Mouse (Mus musculus) embryonic facial prominence, embryonic 14.5 days (tissue): ENCODE measurements around the gene Dynll1. TPM values are rescaled to one million over a fixed set of nuclear protein-coding genes. Genes with fewer than 3 reads are reported as not detected.
A peak's percentile ranks its signal among the peaks of the same experiment; 100 is the strongest.
"Not testable (repeated sequence)": the region's sequence is repeated elsewhere in the genome, so short reads cannot be mapped to it uniquely, and the experiment has no call there.

ENCODE experiments used
- ATAC-seq: fragments of 200-750 bp; cut with Nextera tagmentation; 2 replicates; pipeline ENCODE4 v1.8.0; 2017; ENCODE audit warnings: low read depth, moderate number of reproducible peaks, moderate TSS enrichment
- DNase-seq: peaks from one replicate; pipeline ENCODE4 v3.0.0-alpha.2; 2015; ENCODE audit warnings: low spot score
- H3K27ac ChIP-seq: fragments of 300-500 bp; sonication (generic); replicated peaks from 2 replicates; pipeline ENCODE4 v1.5.1; 2014; ENCODE audit warnings: low read depth, mild to moderate bottlenecking, low read length, moderate library complexity
- H3K27me3 ChIP-seq: fragments of 300-500 bp; sonication (generic); replicated peaks from 2 replicates; pipeline ENCODE4 v1.6.1; 2014; ENCODE audit warnings: low read length; ENCODE audit not compliant: control insufficient read depth, insufficient read depth
- H3K36me3 ChIP-seq: fragments of 300-500 bp; sonication (generic); 2 replicates; pipeline ENCODE4 v1.6.1; 2014; ENCODE audit warnings: low read length, mixed read lengths; ENCODE audit not compliant: control insufficient read depth, insufficient read depth
- H3K4me1 ChIP-seq: fragments of 300-500 bp; sonication (generic); 2 replicates; pipeline ENCODE4 v1.6.1; 2014; ENCODE audit warnings: antibody characterized with exemption, low read length; ENCODE audit not compliant: control insufficient read depth, insufficient read depth
- H3K4me2 ChIP-seq: fragments of 300-500 bp; sonication (generic); 2 replicates; pipeline ENCODE4 v1.6.1; 2014; ENCODE audit warnings: low read depth, mild to moderate bottlenecking, low read length, moderate library complexity, mixed read lengths
- H3K4me3 ChIP-seq: fragments of 300-500 bp; sonication (generic); 2 replicates; pipeline ENCODE4 v1.5.1; 2014; ENCODE audit warnings: low read depth, mild to moderate bottlenecking, low read length
- H3K9ac ChIP-seq: fragments of 300-500 bp; sonication (generic); 2 replicates; pipeline ENCODE4 v1.6.1; 2014; ENCODE audit warnings: low read depth, mild to moderate bottlenecking, low read length, moderate library complexity, mixed read lengths
- H3K9me3 ChIP-seq: fragments of 300-500 bp; sonication (generic); 2 replicates; pipeline ENCODE4 v1.6.1; 2016; ENCODE audit warnings: low read length; ENCODE audit not compliant: control insufficient read depth
- WGBS: fragments of 180-500 bp; shearing (Covaris S2); extraction: QIAGEN DNeasy Blood & Tissue Kit; methylation state at CpG from one replicate; pipeline ENCODE4 v1.1.7; 2014; 5-methylcytosine and 5-hydroxymethylcytosine counted together
- polyA plus RNA-seq: library from polyadenylated mRNA; unstranded; fragments of >200 nt; fragmentation: Nextera tagmentation; extraction: Ambion mirVana; gene quantifications from 2 replicates; pipeline ENCODE4 v1.2.1, GENCODE M21; 2014

Dynll1 gene
- polyA plus RNA-seq, 1 experiment from 2014 or later = 1,828 TPM

GRCm38 (mm10) chr5:115316968-115317644, 16.3 kb upstream of the Dynll1 start:
- Histone ChIP-seq H3K27ac (peak overlapping the region; percentile 83), H3K4me3 (no peak overlapping the region), H3K9ac (peak overlapping the region; percentile 40), H3K27me3 (no peaks in the 10 kb centered on the region), H3K4me1 (peaks cover 28% of the 10 kb centered on the region), H3K4me2 (peak overlapping the region; percentile 16), H3K36me3 (no peaks in the 10 kb centered on the region), H3K9me3 (no peaks in the 10 kb centered on the region)
- ATAC-seq = no peak
- WGBS = 8% methylated on average over 14 of the region's 14 CpGs
- peak; percentile 29 for DNase-seq

- Histone ChIP-seq H3K4me2 (no peak overlapping the region), H3K4me1 (peaks cover 24% of the 10 kb centered on the region), H3K9me3 (no peaks in the 10 kb centered on the region), H3K27ac (no peak overlapping the region), H3K36me3 (no peaks in the 10 kb centered on the region), H3K27me3 (no peaks in the 10 kb centered on the region), H3K9ac (no peak overlapping the region), H3K4me3 (no peak overlapping the region)
- WGBS = 35% methylated on average over 5 of the region's 5 CpGs
- ATAC-seq (peak; percentile 30; the same call in 1 of the 2 replicates), DNase-seq (peak; percentile 24)
Measured at GRCm38 (mm10) chr5:115313668-115313943, 12.8 kb upstream of the Dynll1 start.

GRCm38 (mm10) chr5:115312816-115313667, 12.2 kb upstream of the Dynll1 start:
- H3K27ac ChIP-seq = no peak overlapping the region; the same call in 1 of the 2 replicates

GRCm38 (mm10) chr5:115312354-115312753, 11.6 kb upstream of the Dynll1 start:
- Histone ChIP-seq H3K4me1 (peaks cover 12% of the 10 kb centered on the region), H3K27me3 (no peaks in the 10 kb centered on the region), H3K9me3 (no peaks in the 10 kb centered on the region), H3K4me2 (no peak overlapping the region), H3K4me3 (no peak overlapping the region), H3K27ac (no peak overlapping the region), H3K36me3 (no peaks in the 10 kb centered on the region), H3K9ac (no peak overlapping the region)
- 91% methylated on average over 4 of the region's 4 CpGs for WGBS
- ATAC-seq (no peak), DNase-seq (no peak)

More at GRCm38 (mm10) chr5:115312816-115313667, 12.2 kb upstream of the Dynll1 start:
- no peak for ATAC-seq
- peaks cover 19% of the 10 kb centered on the region for H3K4me1 ChIP-seq
- DNase-seq = peak; percentile 52
- WGBS = 59% methylated on average over 10 of the region's 10 CpGs
- no peaks in the 10 kb centered on the region for H3K9me3 ChIP-seq
- no peaks in the 10 kb centered on the region for H3K27me3 ChIP-seq
- no peak overlapping the region for H3K4me3 ChIP-seq
- no peaks in the 10 kb centered on the region for H3K36me3 ChIP-seq
- no peak overlapping the region for H3K4me2 ChIP-seq
- H3K9ac ChIP-seq = no peak overlapping the region

- not testable (repeated sequence) for H3K27ac ChIP-seq, H3K4me2 ChIP-seq, ATAC-seq, H3K9ac ChIP-seq, H3K4me3 ChIP-seq, H3K27me3 ChIP-seq, H3K9me3 ChIP-seq, DNase-seq, H3K4me1 ChIP-seq
- peaks cover 21% of the 10 kb centered on the region for H3K36me3 ChIP-seq
- 85% methylated on average over 7 of the region's 7 CpGs for WGBS
Measured at GRCm38 (mm10) chr5:115302190-115302589, 1.4 kb upstream of the Dynll1 start.

- 22% methylated on average over 13 of the region's 13 CpGs for WGBS
- Histone ChIP-seq H3K9ac (peak overlapping the region; percentile 63), H3K4me2 (peak overlapping the region; percentile 69), H3K4me3 (peak overlapping the region; percentile 76), H3K9me3 (no peaks in the 10 kb centered on the region), H3K4me1 (peaks cover 10% of the 10 kb centered on the region), H3K27ac (peak overlapping the region; percentile 76), H3K36me3 (peaks cover 25% of the 10 kb centered on the region), H3K27me3 (no peaks in the 10 kb centered on the region)
- ATAC-seq = no peak
- peak; percentile 13 for DNase-seq
Measured at GRCm38 (mm10) chr5:115301615-115302014, 816 bp upstream of the Dynll1 start.

GRCm38 (mm10) chr5:115300035-115300744, 609 bp downstream of the Dynll1 start:
- 1% methylated on average over 35 of the region's 46 CpGs for WGBS
- peak; percentile 0; the same call in 1 of the 2 replicates for ATAC-seq
- H3K27ac ChIP-seq = peak overlapping the region; percentile 88
- peak overlapping the region; percentile 76 for H3K4me3 ChIP-seq
- peak overlapping the region; percentile 69 for H3K4me2 ChIP-seq
- H3K36me3 ChIP-seq = peaks cover 39% of the 10 kb centered on the region
- peak; percentile 93 for DNase-seq
- H3K27me3 ChIP-seq = no peaks in the 10 kb centered on the region
- no peaks in the 10 kb centered on the region for H3K9me3 ChIP-seq
- H3K9ac ChIP-seq = peak overlapping the region; percentile 86
- H3K4me1 ChIP-seq = peaks cover 10% of the 10 kb centered on the region

- ATAC-seq (no peak), DNase-seq (no peak)
- Histone ChIP-seq H3K36me3 (peaks cover 50% of the 10 kb centered on the region), H3K27me3 (no peaks in the 10 kb centered on the region), H3K4me1 (peaks cover 10% of the 10 kb centered on the region), H3K27ac (0 out of 2 replicates have a peak overlapping the region, but pooled peaks have one; percentile 21), H3K9me3 (no peaks in the 10 kb centered on the region), H3K4me3 (no peak overlapping the region), H3K4me2 (no peak overlapping the region), H3K9ac (peak overlapping the region; percentile 30; the same call in 1 of the 2 replicates)
- WGBS = 80% methylated on average over 10 of the region's 10 CpGs
Measured at GRCm38 (mm10) chr5:115296347-115296746, 4.5 kb downstream of the Dynll1 start.
